Mouse (Mus musculus) heart, postnatal 0 days (tissue): ENCODE measurements around the gene Orc2. TPM values are rescaled to one million over a fixed set of nuclear protein-coding genes. Genes with fewer than 3 reads are reported as not detected.

ENCODE experiments used
- ATAC-seq: fragments of 200-750 bp; cut with Nextera tagmentation; 2 replicates; pipeline ENCODE4 v1.8.0; 2017; ENCODE audit warnings: low read depth, moderate number of reproducible peaks, moderate library complexity; ENCODE audit not compliant: insufficient read depth
- DNase-seq: peaks from one replicate; pipeline ENCODE4 v3.0.0-alpha.2; 2016; ENCODE audit warnings: low spot score
- H3K27ac ChIP-seq: fragments of 300-500 bp; sonication (generic); 2 replicates; pipeline ENCODE4 v1.5.1; 2014; ENCODE audit warnings: low read depth, mild to moderate bottlenecking
- H3K27me3 ChIP-seq: fragments of 300-500 bp; sonication (generic); 2 replicates; pipeline ENCODE4 v1.6.1; 2014; ENCODE audit warnings: low read length, mixed read lengths; ENCODE audit not compliant: control insufficient read depth, insufficient read depth
- H3K36me3 ChIP-seq: fragments of 300-500 bp; sonication (generic); replicated peaks from 2 replicates; pipeline ENCODE4 v1.6.1; 2014; ENCODE audit warnings: low read length, mixed read lengths; ENCODE audit not compliant: control insufficient read depth, insufficient read depth
- H3K4me1 ChIP-seq: fragments of 300-500 bp; sonication (generic); 2 replicates; pipeline ENCODE4 v1.6.1; 2014; ENCODE audit warnings: antibody characterized with exemption; ENCODE audit not compliant: control insufficient read depth, insufficient read depth
- H3K4me2 ChIP-seq: fragments of 300-500 bp; sonication (generic); 2 replicates; pipeline ENCODE4 v1.6.1; 2014; ENCODE audit warnings: low read depth, mild to moderate bottlenecking, low read length, moderate library complexity
- H3K4me3 ChIP-seq: fragments of 300-500 bp; sonication (generic); 2 replicates; pipeline ENCODE4 v1.5.1; 2014; ENCODE audit warnings: low read depth, low read length
- H3K9ac ChIP-seq: fragments of 300-500 bp; sonication (generic); replicated peaks from 2 replicates; pipeline ENCODE4 v1.6.1; 2014; ENCODE audit warnings: low read depth, low read length, mixed read lengths
- H3K9me3 ChIP-seq: fragments of 300-500 bp; sonication (generic); replicated peaks from 2 replicates; pipeline ENCODE4 v1.6.1; 2016; ENCODE audit warnings: low read length; ENCODE audit not compliant: control insufficient read depth
- CTCF ChIP-seq: IDR thresholded peaks from 2 replicates; pipeline ENCODE4 v1.5.1; 2016; ENCODE audit warnings: antibody characterized with exemption, control low read depth, low read depth
- EP300 ChIP-seq: IDR thresholded peaks from 2 replicates; pipeline ENCODE4 v1.6.1; 2016; ENCODE audit warnings: antibody characterized with exemption, low read depth
- WGBS: fragments of 180-500 bp; shearing (Covaris S2); extraction: QIAGEN DNeasy Blood & Tissue Kit; methylation state at CpG from one replicate; pipeline ENCODE4 v1.1.7; 2014; 5-methylcytosine and 5-hydroxymethylcytosine counted together
- polyA plus RNA-seq: library from polyadenylated mRNA; unstranded; fragments of >200 nt; fragmentation: Nextera tagmentation; extraction: Ambion mirVana; gene quantifications from 2 replicates; pipeline ENCODE4 v1.2.1, GENCODE M21; 2015
- total RNA-seq: library from RNA; depleted of rRNA; stranded (reverse); fragments of >200 nt; gene quantifications from 2 replicates; pipeline ENCODE4 v1.2.3, GENCODE M21; 2014; ENCODE audit warnings: low replicate concordance; rRNA removed

Gene Orc2
- total and polyA plus RNA-seq, 2 experiments from 2014 or later, result 12.8 to 13.4 TPM

DNA sequence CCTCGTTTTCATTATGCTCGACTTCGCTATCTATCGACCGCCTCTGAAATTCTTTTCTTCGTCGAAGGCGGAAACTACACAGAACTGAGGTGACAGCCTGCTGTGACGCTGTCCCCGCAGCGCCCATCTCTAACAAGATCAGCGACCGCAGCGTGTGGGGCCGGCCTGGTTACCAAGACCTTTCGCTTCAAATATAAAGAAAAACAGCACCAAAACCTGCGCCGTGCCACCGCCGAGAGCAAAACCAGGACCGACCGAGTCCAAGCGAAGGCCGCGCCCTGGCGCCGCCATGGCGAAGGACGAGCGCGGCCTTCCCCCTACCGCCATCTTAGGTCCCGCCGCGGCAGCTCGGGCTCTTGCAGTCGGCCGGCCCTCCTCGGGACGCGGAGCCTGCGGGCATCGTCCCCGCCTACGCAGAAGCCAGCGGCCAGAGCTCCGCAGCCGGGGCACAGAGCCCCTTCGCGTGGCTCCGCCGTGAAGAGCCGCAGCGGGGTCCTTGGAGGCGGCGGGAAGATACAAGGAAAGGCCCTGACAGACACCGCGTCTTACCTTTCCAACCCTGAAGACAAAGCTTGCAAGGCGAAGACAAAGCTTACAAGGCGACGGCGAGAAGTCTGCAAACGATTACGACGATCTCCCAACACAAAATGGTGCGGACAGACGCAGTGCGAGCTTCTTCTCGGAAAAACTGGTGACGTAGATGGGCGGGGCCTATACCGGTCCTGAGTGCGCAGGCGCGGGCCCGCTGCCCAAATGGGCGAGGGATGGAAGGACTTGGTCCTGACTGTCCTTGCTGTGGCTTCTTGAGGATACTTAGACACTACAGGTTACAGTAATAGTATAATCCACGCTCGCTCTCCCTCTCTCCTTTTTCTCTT, 81.3 kb downstream of the Orc2 start, which contains the start of gene Clk1:
Gene Clk1 (minus strand): TSS at position 696 of the 878 bp plus-strand sequence.
- Histone ChIP-seq H3K9ac (peak within 1 kb of the TSS; percentile 100), H3K4me1 (peaks cover 10% of the 10 kb centered on the region), H3K27me3 (no peaks in the 10 kb centered on the region), H3K27ac (peak within 1 kb of the TSS; percentile 100), H3K9me3 (no peaks in the 10 kb centered on the region), H3K4me3 (peak within 1 kb of the TSS; percentile 99), H3K4me2 (peak within 1 kb of the TSS; percentile 82), H3K36me3 (peaks cover 26% of the 10 kb centered on the region)
- ATAC-seq (peak; percentile 96), DNase-seq (peak; percentile 94)
- WGBS, result under 1% methylated on average over 79 of the region's 79 CpGs
- TF ChIP-seq CTCF (no peak), EP300 (no peak; the same call in 1 of the 2 replicates)

DNA sequence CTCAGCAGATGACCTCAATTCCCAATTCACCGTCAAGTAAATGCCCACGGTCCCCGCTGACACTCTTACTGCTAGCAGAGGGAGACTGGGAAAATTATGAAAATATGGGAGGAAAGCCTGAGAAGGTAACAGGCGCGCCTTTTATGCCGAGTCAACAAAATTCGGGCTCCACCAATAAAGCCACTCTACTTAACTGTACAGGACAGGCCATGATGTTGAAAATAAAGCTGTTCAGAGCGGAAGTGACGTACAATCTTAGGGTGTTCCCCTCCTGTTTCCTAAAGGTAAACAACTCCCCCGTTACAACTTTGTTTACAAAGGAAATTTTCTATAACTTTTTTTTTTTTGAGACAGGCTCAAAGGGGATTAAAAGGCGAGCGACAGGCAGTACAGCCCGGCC, 82.0 kb downstream of the Orc2 start:
- 4% methylated on average over 13 of the region's 13 CpGs for whole genome bisulfite sequencing
- peak overlapping the region; percentile 100 for H3K9ac ChIP-seq
- H3K27me3 ChIP-seq, result no peaks in the 10 kb centered on the region
- H3K36me3 ChIP-seq, result peaks cover 33% of the 10 kb centered on the region
- peak overlapping the region; percentile 82 for H3K4me2 ChIP-seq
- ATAC-seq, result peak; percentile 62
- peaks cover 10% of the 10 kb centered on the region for H3K4me1 ChIP-seq
- H3K4me3 ChIP-seq, result peak overlapping the region; percentile 99
- H3K27ac ChIP-seq, result peak overlapping the region; percentile 100
- TF ChIP-seq CTCF (no peak), EP300 (no peak)
- no peaks in the 10 kb centered on the region for H3K9me3 ChIP-seq
- peak; percentile 75 for DNase-seq

DNA sequence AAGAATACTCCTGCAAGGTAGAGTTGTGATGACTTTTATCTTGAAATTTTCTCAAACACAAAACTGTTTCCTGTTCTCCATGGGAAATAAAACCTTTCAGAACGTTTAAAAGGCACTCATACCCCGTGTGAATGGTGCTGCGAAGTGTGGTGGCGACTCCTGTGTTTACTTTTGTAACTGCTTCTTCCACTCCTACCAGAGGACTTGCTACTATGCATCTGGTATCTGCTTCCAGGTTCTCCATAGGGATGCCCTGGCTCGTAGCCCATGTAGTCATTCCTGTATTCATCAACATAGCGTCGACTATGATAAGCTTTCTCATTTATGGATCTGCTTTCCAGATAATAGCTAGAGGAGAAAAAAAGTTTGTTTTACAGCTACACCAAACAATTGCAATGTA, 83.9 kb downstream of the Orc2 start:
- Histone ChIP-seq H3K27me3 (no peaks in the 10 kb centered on the region), H3K27ac (no peak overlapping the region), H3K9me3 (no peaks in the 10 kb centered on the region), H3K36me3 (peaks cover 52% of the 10 kb centered on the region), H3K4me2 (peak overlapping the region; percentile 24), H3K4me1 (peaks cover 10% of the 10 kb centered on the region), H3K4me3 (no peak overlapping the region), H3K9ac (no peak overlapping the region)
- TF ChIP-seq CTCF, result no peak
- ATAC-seq, result no peak
- DNase-seq, result peak; percentile 29
- WGBS, result 25% methylated on average over 7 of the region's 7 CpGs

DNA sequence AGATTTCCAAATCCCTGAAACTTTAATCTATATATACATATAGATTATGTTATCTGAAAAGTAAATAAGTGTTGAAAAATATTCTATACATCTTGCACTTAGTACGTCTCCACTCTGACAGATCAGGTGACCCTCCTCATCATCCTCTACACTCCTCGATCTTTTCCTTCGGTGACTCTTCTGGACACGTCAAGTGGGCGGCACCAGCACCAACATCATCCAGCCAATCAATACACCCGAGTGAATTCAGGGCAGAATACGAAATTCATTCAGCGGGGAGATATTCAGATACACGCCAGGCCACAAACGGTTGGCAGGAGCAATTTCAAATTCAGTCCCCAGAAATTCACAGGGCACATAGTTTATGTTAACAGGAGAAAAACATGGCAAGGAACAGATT, 84.9 kb downstream of the Orc2 start:
- H3K36me3 ChIP-seq, result peaks cover 61% of the 10 kb centered on the region
- H3K4me1 ChIP-seq, result peaks cover 10% of the 10 kb centered on the region
- H3K9me3 ChIP-seq, result no peaks in the 10 kb centered on the region
- H3K4me2 ChIP-seq, result no peak overlapping the region
- H3K27me3 ChIP-seq, result no peaks in the 10 kb centered on the region
- ATAC-seq (no peak), DNase-seq (no peak)
- 70% methylated on average over 10 of the region's 10 CpGs for WGBS
- TF ChIP-seq CTCF (no peak), EP300 (no peak)
- H3K9ac ChIP-seq, result no peak overlapping the region
- H3K4me3 ChIP-seq, result no peak overlapping the region
- H3K27ac ChIP-seq, result no peak overlapping the region

DNA sequence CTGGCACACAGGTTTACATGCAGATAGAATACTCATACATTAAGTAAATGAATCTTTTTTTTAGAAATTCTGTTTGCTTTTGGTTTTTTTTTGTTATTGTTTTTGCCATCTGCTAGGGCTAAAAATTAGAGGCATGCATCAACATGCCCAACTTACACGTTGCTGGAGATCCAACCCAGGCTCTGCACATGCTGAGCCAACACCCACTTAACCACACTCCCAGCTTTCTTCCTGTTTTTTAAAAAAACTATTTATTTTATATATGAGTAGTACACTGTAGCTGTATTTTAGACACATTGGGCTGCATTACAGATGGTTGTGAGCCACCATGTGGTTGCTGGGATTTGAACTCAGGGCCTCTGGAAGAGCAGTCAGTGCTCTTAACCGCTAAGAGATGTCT, 88.9 kb downstream of the Orc2 start:
- no peak for DNase-seq
- H3K27ac ChIP-seq, result no peak overlapping the region
- H3K36me3 ChIP-seq, result peaks cover 91% of the 10 kb centered on the region
- peaks cover under 1% of the 10 kb centered on the region; the same call in 1 of the 2 replicates for H3K4me1 ChIP-seq
- H3K27me3 ChIP-seq, result no peaks in the 10 kb centered on the region
- no peak overlapping the region for H3K4me3 ChIP-seq
- no peak for ATAC-seq
- H3K9ac ChIP-seq, result no peak overlapping the region
- TF ChIP-seq EP300, result no peak
- TF ChIP-seq CTCF, result no peak
- H3K9me3 ChIP-seq, result no peaks in the 10 kb centered on the region
- WGBS, result 82% methylated on average over 2 of the region's 2 CpGs
- no peak overlapping the region for H3K4me2 ChIP-seq

DNA sequence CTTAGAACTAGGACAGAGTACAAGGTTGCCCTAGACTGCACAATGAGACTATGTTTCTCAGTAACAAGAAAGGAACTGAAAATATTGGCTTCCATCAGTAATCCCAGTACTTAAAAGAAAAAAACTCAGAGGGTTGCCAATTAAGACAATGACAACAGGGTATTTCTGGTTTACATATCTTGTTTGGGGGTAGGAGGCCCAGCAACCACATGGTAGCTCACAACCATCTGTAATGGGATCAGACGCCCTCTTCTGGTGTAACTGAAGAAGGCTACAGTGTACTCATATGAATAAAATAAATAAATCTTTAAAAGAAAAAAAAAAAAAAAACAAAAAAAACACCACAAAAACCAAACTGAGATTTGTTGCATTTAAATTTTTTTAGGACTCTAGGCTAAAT, 89.5 kb downstream of the Orc2 start:
- no peak overlapping the region for H3K9ac ChIP-seq
- H3K36me3 ChIP-seq, result peaks cover 94% of the 10 kb centered on the region
- TF ChIP-seq EP300 (no peak), CTCF (peak; percentile 27; the same call in 1 of the 2 replicates)
- H3K4me1 ChIP-seq, result no peaks in the 10 kb centered on the region
- no peak for DNase-seq
- 29% methylated on average over 1 of the region's 1 CpGs for WGBS
- no peaks in the 10 kb centered on the region for H3K27me3 ChIP-seq
- no peak overlapping the region for H3K4me2 ChIP-seq
- ATAC-seq, result no peak
- H3K4me3 ChIP-seq, result no peak overlapping the region
- H3K27ac ChIP-seq, result no peak overlapping the region
- no peaks in the 10 kb centered on the region for H3K9me3 ChIP-seq

Other genes with a start within 250 kb of the Orc2 start
- gene Aox2, start 226.8 kb downstream of the Orc2 start, total RNA-seq, result 0.08 TPM in 1 of 2 replicates, not detected in the other
- gene Aox2, start 226.8 kb downstream of the Orc2 start, polyA plus RNA-seq, result not detected in 2 replicates
- 59.3 and 74.6 TPM in 2 replicates for gene Bzw1, start 112.2 kb downstream of the Orc2 start, total RNA-seq
- 158 and 163 TPM in 2 replicates for gene Bzw1, start 112.2 kb downstream of the Orc2 start, polyA plus RNA-seq
- gene Clk1, start 81.0 kb downstream of the Orc2 start, total RNA-seq, result 59.3 and 100 TPM in 2 replicates
- 105 and 108 TPM in 2 replicates for gene Clk1, start 81.0 kb downstream of the Orc2 start, polyA plus RNA-seq
- gene Nif3l1, start 60.0 kb downstream of the Orc2 start, total RNA-seq, result 9.0 and 43.8 TPM in 2 replicates
- gene Nif3l1, start 60.0 kb downstream of the Orc2 start, polyA plus RNA-seq, result 16.1 and 16.2 TPM in 2 replicates
- gene Ppil3, start 59.6 kb downstream of the Orc2 start, total RNA-seq, result 8.7 and 15.2 TPM in 2 replicates
- 27.1 and 27.9 TPM in 2 replicates for gene Ppil3, start 59.6 kb downstream of the Orc2 start, polyA plus RNA-seq
- gene Fam126b, start 81.2 kb upstream of the Orc2 start, total RNA-seq, result 5.1 and 5.7 TPM in 2 replicates
- gene Fam126b, start 81.2 kb upstream of the Orc2 start, polyA plus RNA-seq, result 3.0 and 3.1 TPM in 2 replicates
- gene Ndufb3, start 81.3 kb upstream of the Orc2 start, total RNA-seq, result 78.1 and 132 TPM in 2 replicates
- gene Ndufb3, start 81.3 kb upstream of the Orc2 start, polyA plus RNA-seq, result 432 and 454 TPM in 2 replicates
- not detected in 2 replicates for gene Als2cr12, start 190.9 kb upstream of the Orc2 start, total RNA-seq
- not detected in 2 replicates for gene Als2cr12, start 190.9 kb upstream of the Orc2 start, polyA plus RNA-seq
- gene Cflar, start 206.4 kb upstream of the Orc2 start, total RNA-seq, result 44.4 and 102 TPM in 2 replicates
- 49.8 and 53.6 TPM in 2 replicates for gene Cflar, start 206.4 kb upstream of the Orc2 start, polyA plus RNA-seq